Mouse (Mus musculus) left cerebral cortex, adult 18-20 months (tissue): ENCODE results near the gene Nkx1-1. TPM values are rescaled to one million over a fixed set of nuclear protein-coding genes. Genes with fewer than 3 reads are reported as not detected.

ENCODE experiments used
- DNase-seq, 2 experiments: peaks; one replicate each; pipeline ENCODE4 v3.0.0; 2021 to 2022; ENCODE audit warnings: low spot score in 2 of 2, mixed read lengths in 1 of 2
- long read RNA-seq, 2 experiments: library from polyadenylated mRNA; stranded (forward); transcript quantifications; one replicate each; pipeline ENCODE4 v2.0.0; 2021
- total RNA-seq, 2 experiments: library from RNA; stranded (reverse); gene quantifications; 2 replicates each; pipeline ENCODE4 v1.2.3; 2021

Nkx1-1 gene
- total RNA-seq = not detected
- long read RNA-seq, experiment 1 = 0 reads
- long read RNA-seq, experiment 2 = 0 reads

- no peak for DNase-seq
Measured at GRCm38 (mm10) chr5:33433201-33434138, at the start of gene Nkx1-1. Gene Nkx1-1, minus strand, starts transcription at chr5:33433976.

GRCm38 (mm10) chr5:33481318-33481685 is 47.5 kb upstream of the Nkx1-1 start:
- no peak for DNase-seq

- no peak for DNase-seq
Measured at GRCm38 (mm10) chr5:33480582-33481317, 47.0 kb upstream of the Nkx1-1 start.

GRCm38 (mm10) chr5:33465464-33465863 is 31.7 kb upstream of the Nkx1-1 start:
- no peak for DNase-seq

GRCm38 (mm10) chr5:33464390-33464789 is 30.6 kb upstream of the Nkx1-1 start:
- no peak for DNase-seq

GRCm38 (mm10) chr5:33459111-33459510 is 25.3 kb upstream of the Nkx1-1 start:
- DNase-seq = no peak

GRCm38 (mm10) chr5:33458132-33458622 is 24.4 kb upstream of the Nkx1-1 start:
- DNase-seq = no peak

- DNase-seq = no peak
Measured at GRCm38 (mm10) chr5:33455737-33456136, 22.0 kb upstream of the Nkx1-1 start.

GRCm38 (mm10) chr5:33443794-33444193 is 10.0 kb upstream of the Nkx1-1 start:
- no peak for DNase-seq

GRCm38 (mm10) chr5:33442927-33443710 is 9.3 kb upstream of the Nkx1-1 start:
- peak; percentile 52 to 59 for DNase-seq

GRCm38 (mm10) chr5:33438214-33438613 is 4.4 kb upstream of the Nkx1-1 start:
- peak; percentile 27 to 58 for DNase-seq

GRCm38 (mm10) chr5:33435941-33436340 is 2.2 kb upstream of the Nkx1-1 start:
- no peak for DNase-seq

- DNase-seq = no peak
Measured at GRCm38 (mm10) chr5:33435151-33435550, 1.4 kb upstream of the Nkx1-1 start.

GRCm38 (mm10) chr5:33434141-33434780 is 485 bp upstream of the Nkx1-1 start:
- DNase-seq = peak in 1 of 2 experiments; percentile 6

- no peak for DNase-seq
Measured at GRCm38 (mm10) chr5:33432057-33432935, 1.5 kb downstream of the Nkx1-1 start.

GRCm38 (mm10) chr5:33431173-33432005 is 2.4 kb downstream of the Nkx1-1 start:
- no peak for DNase-seq

GRCm38 (mm10) chr5:33430511-33431172 is 3.1 kb downstream of the Nkx1-1 start:
- DNase-seq = no peak

GRCm38 (mm10) chr5:33430106-33430505 is 3.7 kb downstream of the Nkx1-1 start:
- no peak for DNase-seq
